Mouse (Mus musculus) heart, adult 2 months (tissue): ENCODE measurements around the gene Fam189a1. TPM values are rescaled to one million over a fixed set of nuclear protein-coding genes. Genes with fewer than 3 reads are reported as not detected.

Experiments
- DNase-seq, 2 experiments: peaks; one replicate each; pipeline ENCODE4 v3.0.0; 2021
- H3K27ac ChIP-seq: fragments of 200-600 bp; 2 replicates; pipeline ENCODE4 v1.8.1; 2022
- H3K27me3 ChIP-seq: fragments of 200-500 bp; 2 replicates; pipeline ENCODE4 v1.6.1; 2012; ENCODE audit warnings: mild to moderate bottlenecking, low read length, inconsistent platforms, mixed read lengths; ENCODE audit not compliant: control insufficient read depth, insufficient read depth
- H3K36me3 ChIP-seq: fragments of 200-500 bp; 2 replicates; pipeline ENCODE4 v1.6.1; 2012; ENCODE audit warnings: low read length, inconsistent platforms; ENCODE audit not compliant: control insufficient read depth, insufficient read depth
- H3K4me1 ChIP-seq: fragments of 200-500 bp; 2 replicates; pipeline ENCODE4 v1.6.1; 2011; ENCODE audit warnings: low read length; ENCODE audit not compliant: control insufficient read depth, insufficient read depth
- H3K4me3 ChIP-seq: fragments of 200-600 bp; 2 replicates; pipeline ENCODE4 v1.8.1; 2022
- H3K79me2 ChIP-seq: fragments of 200-500 bp; replicated peaks from 2 replicates; pipeline ENCODE4 v1.6.1; 2012; ENCODE audit warnings: mild to moderate bottlenecking, inconsistent platforms, low read length, moderate library complexity, mixed read lengths; ENCODE audit not compliant: control insufficient read depth, insufficient read depth
- H3K9ac ChIP-seq: fragments of 200-500 bp; 2 replicates; pipeline ENCODE4 v1.6.1; 2012; ENCODE audit warnings: low read depth, mild to moderate bottlenecking, control low read depth, inconsistent platforms, low read length, mixed read lengths
- CTCF ChIP-seq: fragments of 200-600 bp; IDR thresholded peaks from 2 replicates; pipeline ENCODE4 v1.8.1; 2022; ENCODE audit warnings: antibody characterized with exemption, mild to moderate bottlenecking, moderate library complexity
- EP300 ChIP-seq: fragments of 200-500 bp; IDR thresholded peaks from 2 replicates; pipeline ENCODE4 v1.6.1; 2011; ENCODE audit warnings: low read depth, low read length, control low read depth; ENCODE audit not compliant: insufficient read depth
- POLR2A ChIP-seq: fragments of 200-500 bp; IDR thresholded peaks from 2 replicates; pipeline ENCODE4 v1.6.1; 2011; ENCODE audit warnings: mild to moderate bottlenecking, low read depth, low read length, control low read depth; ENCODE audit not compliant: insufficient read depth
- WGBS: fragments of 180-500 bp; shearing (Covaris S2); methylation state at CpG from one replicate; pipeline ENCODE4 v1.1.7; 2018; 5-methylcytosine and 5-hydroxymethylcytosine counted together
- intact Hi-C: fragments of 180-260 bp; cut with DNase I; formaldehyde crosslinking; loops from one replicate; pipeline ENCODE4 v1.15.1; 2025
- polyA plus RNA-seq: library from polyadenylated mRNA; depleted of rRNA; stranded (reverse); fragments of >200 nt; gene quantifications from 2 replicates; pipeline ENCODE4 v1.2.3, GENCODE M21; 2012
- total RNA-seq, 2 experiments: library from RNA; stranded (reverse); gene quantifications; 2 replicates each; pipeline ENCODE4 v1.2.3; 2021

Gene Fam189a1
- total and polyA plus RNA-seq, 3 experiments, result 0.64 TPM; not detected in 2

- Histone ChIP-seq H3K36me3 (no peaks in the 10 kb centered on the region), H3K27me3 (no peaks in the 10 kb centered on the region), H3K4me1 (no peaks in the 10 kb centered on the region), H3K9ac (no peak overlapping the region), H3K27ac (no peak overlapping the region), H3K79me2 (no peaks in the 10 kb centered on the region), H3K4me3 (no peak overlapping the region)
- no peak for DNase-seq
- intact Hi-C loops, result no loop called here
- whole genome bisulfite sequencing, result 76% methylated on average over 8 of the region's 8 CpGs
- TF ChIP-seq CTCF, result no peak
- no peak for TF ChIP-seq POLR2A
- no peak for TF ChIP-seq EP300
Measured at GRCm38 (mm10) chr7:64770779-64771390, 385.5 kb downstream of the Fam189a1 start.

DNA sequence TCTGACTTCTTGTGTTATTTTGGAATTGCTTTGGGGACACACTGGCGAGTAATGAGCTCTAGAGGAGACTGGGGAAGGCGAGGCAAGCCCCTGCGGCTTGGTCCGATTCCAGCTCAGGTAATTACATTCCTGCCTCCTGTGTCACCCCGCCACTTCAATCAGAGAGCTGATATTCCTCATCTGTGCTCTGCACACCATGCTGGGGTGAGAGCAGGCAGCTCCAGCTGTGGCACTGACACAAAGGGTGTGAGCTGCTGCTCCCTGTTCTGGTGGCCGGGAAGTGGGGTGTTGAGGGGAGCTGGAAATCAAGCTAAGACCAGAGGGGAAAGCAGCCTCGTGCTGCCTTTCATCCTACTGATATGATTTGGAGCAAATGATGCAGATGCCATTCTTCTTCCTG, 386.6 kb downstream of the Fam189a1 start:
- TF ChIP-seq EP300 (no peak), POLR2A (no peak), CTCF (no peak)
- WGBS, result 34% methylated on average over 7 of the region's 7 CpGs
- H3K79me2 ChIP-seq, result no peaks in the 10 kb centered on the region
- H3K9ac ChIP-seq, result no peak overlapping the region
- no peaks in the 10 kb centered on the region for H3K27me3 ChIP-seq
- no peak overlapping the region for H3K4me3 ChIP-seq
- intact Hi-C loops, result no loop called here
- H3K27ac ChIP-seq, result no peak overlapping the region
- DNase-seq, result no peak
- H3K36me3 ChIP-seq, result no peaks in the 10 kb centered on the region
- no peaks in the 10 kb centered on the region for H3K4me1 ChIP-seq

DNA sequence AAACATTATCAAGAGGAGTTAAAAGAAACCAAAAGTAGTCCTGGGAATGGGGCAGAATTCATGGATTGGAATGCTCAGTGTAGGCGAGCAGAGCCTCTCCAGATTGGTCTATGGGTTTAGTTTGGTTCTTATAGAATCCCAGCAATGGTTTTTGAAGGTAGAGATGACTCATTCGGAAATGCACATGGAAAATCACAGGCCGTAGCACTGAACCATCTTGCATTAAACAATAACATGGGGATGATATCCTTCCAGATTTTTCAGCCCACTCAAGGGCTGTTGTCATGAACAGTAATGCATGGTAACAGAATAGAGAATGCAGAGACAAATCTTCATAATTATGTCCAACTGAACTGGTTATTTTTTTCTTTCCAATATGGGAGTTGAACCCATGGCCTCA, 390.8 kb downstream of the Fam189a1 start:
- H3K36me3 ChIP-seq, result no peaks in the 10 kb centered on the region
- no peak overlapping the region for H3K4me3 ChIP-seq
- WGBS, result 69% methylated on average over 3 of the region's 3 CpGs
- TF ChIP-seq CTCF, result no peak
- TF ChIP-seq EP300, result no peak
- no peak for TF ChIP-seq POLR2A
- no peaks in the 10 kb centered on the region for H3K27me3 ChIP-seq
- H3K4me1 ChIP-seq, result no peaks in the 10 kb centered on the region
- no peak for DNase-seq
- no peak overlapping the region for H3K9ac ChIP-seq
- no peak overlapping the region for H3K27ac ChIP-seq
- intact Hi-C loops, result no loop called here
- no peaks in the 10 kb centered on the region for H3K79me2 ChIP-seq

DNA sequence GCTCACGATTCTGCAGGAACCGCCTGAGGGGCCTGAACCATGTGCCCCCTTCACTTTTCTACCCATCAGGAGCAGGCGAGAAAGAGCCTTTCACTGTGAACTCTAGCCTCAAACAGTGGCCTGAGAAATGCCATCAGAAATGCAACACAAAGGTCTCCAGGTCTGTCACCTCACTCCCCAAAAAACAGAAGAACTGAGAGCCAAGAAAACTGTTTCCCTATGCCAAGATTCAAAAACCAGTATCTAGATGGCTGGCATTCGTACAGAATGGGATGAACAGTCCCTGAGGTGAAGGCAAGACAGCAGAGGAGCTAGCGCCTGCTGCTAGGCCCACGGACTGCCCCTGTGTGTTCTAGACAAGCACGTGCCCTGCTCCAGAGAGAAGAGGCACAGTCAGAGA, 401.2 kb downstream of the Fam189a1 start:
- intact Hi-C loops, result no loop called here
- no peak overlapping the region for H3K27ac ChIP-seq
- no peaks in the 10 kb centered on the region for H3K79me2 ChIP-seq
- 80% methylated on average over 7 of the region's 7 CpGs for WGBS
- DNase-seq, result no peak
- no peaks in the 10 kb centered on the region for H3K36me3 ChIP-seq
- no peak overlapping the region for H3K9ac ChIP-seq
- TF ChIP-seq EP300 (no peak), POLR2A (no peak), CTCF (no peak)
- H3K4me1 ChIP-seq, result no peaks in the 10 kb centered on the region
- H3K4me3 ChIP-seq, result no peak overlapping the region
- no peaks in the 10 kb centered on the region for H3K27me3 ChIP-seq

DNA sequence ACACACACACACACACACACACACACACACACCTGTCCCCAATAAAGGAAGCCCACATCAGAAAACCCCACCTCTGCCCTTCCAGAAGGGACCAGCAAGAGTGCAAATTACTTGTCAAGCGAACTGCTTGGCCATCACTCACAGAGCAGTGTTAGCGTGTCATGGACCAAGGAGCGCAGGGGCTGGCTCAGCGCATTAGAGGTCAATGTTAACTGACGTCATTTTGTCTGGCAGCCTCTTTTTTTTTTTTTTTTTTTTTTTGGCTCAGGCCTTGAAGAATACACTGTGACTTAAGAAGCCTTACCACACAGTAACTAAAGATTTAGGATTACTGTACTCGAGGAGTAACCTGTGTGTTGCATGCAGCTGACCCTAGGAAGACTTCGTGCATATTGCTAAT, 402.2 kb downstream of the Fam189a1 start:
- Histone ChIP-seq H3K36me3 (no peaks in the 10 kb centered on the region), H3K4me1 (no peaks in the 10 kb centered on the region), H3K27me3 (no peaks in the 10 kb centered on the region), H3K79me2 (no peaks in the 10 kb centered on the region), H3K4me3 (no peak overlapping the region), H3K27ac (no peak overlapping the region), H3K9ac (no peak overlapping the region)
- TF ChIP-seq EP300, result no peak
- TF ChIP-seq POLR2A, result no peak
- TF ChIP-seq CTCF, result no peak
- intact Hi-C loops, result no loop called here
- DNase-seq, result no peak
- 65% methylated on average over 7 of the region's 7 CpGs for WGBS

DNA sequence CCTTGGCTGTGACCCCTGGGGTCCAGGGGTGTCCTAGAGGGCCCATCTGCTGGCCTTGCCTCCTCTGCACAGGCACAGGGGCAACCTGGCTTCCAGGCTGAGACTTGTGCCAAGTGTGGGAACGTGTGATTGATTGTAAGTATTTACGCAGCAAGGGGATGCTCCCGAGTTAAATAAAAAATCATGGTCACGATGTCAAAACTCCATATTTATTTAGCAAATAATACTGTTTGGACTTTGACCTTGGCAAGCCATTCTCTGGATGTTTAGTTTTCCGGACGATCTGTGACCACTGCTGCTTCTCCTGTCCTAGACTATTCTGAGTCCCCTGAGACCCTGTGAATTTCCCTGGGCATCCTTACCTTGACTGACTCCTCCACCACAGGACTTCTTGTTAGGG, 402.7 kb downstream of the Fam189a1 start:
- H3K27me3 ChIP-seq, result no peaks in the 10 kb centered on the region
- H3K27ac ChIP-seq, result no peak overlapping the region
- WGBS, result 70% methylated on average over 6 of the region's 6 CpGs
- no peaks in the 10 kb centered on the region for H3K36me3 ChIP-seq
- TF ChIP-seq CTCF (no peak), POLR2A (no peak), EP300 (no peak)
- H3K79me2 ChIP-seq, result no peaks in the 10 kb centered on the region
- no peak for DNase-seq
- intact Hi-C loops, result no loop called here
- no peaks in the 10 kb centered on the region for H3K4me1 ChIP-seq
- no peak overlapping the region for H3K4me3 ChIP-seq
- no peak overlapping the region for H3K9ac ChIP-seq
